Mouse (Mus musculus): ENCODE measurements around the gene Baz2b. TPM values are rescaled to one million over a fixed set of nuclear protein-coding genes. Genes with fewer than 3 reads are reported as not detected.

Gene Baz2b
- total RNA-seq, 2 experiments from 2014 or later, result 35.1 to 51.4 TPM

- no peak for DNase-seq
Observed at GRCm38 (mm10) chr2:60132269-60133042, 77.2 kb downstream of the Baz2b start.

- DNase-seq, result no peak
Observed at GRCm38 (mm10) chr2:60128631-60129030, 81.0 kb downstream of the Baz2b start.

- no peak for DNase-seq
Observed at GRCm38 (mm10) chr2:60126831-60127230, 82.8 kb downstream of the Baz2b start.

GRCm38 (mm10) chr2:60126292-60126691 lies 83.3 kb downstream of the Baz2b start:
- no peak for DNase-seq

GRCm38 (mm10) chr2:60125049-60126004 lies 84.3 kb downstream of the Baz2b start:
- DNase-seq, result peak; percentile 68

- peak; percentile 68 for DNase-seq
Observed at GRCm38 (mm10) chr2:60124648-60125048, 85.0 kb downstream of the Baz2b start.

GRCm38 (mm10) chr2:60123911-60124647 lies 85.6 kb downstream of the Baz2b start:
- DNase-seq, result no peak

- DNase-seq, result no peak
Observed at GRCm38 (mm10) chr2:60123061-60123874, 86.4 kb downstream of the Baz2b start.

GRCm38 (mm10) chr2:60122188-60122587 lies 87.5 kb downstream of the Baz2b start:
- DNase-seq, result no peak

- DNase-seq, result no peak
Observed at GRCm38 (mm10) chr2:60120681-60121080, 89.0 kb downstream of the Baz2b start.

- no peak for DNase-seq
Observed at GRCm38 (mm10) chr2:60118684-60119558, 90.7 kb downstream of the Baz2b start.

- no peak for DNase-seq
Observed at GRCm38 (mm10) chr2:60117867-60118266, 91.8 kb downstream of the Baz2b start.

- DNase-seq, result no peak
Observed at GRCm38 (mm10) chr2:60115891-60116554, 93.6 kb downstream of the Baz2b start.

GRCm38 (mm10) chr2:60114901-60115300 lies 94.7 kb downstream of the Baz2b start:
- no peak for DNase-seq

GRCm38 (mm10) chr2:60113661-60114560 lies 95.7 kb downstream of the Baz2b start:
- DNase-seq, result no peak

GRCm38 (mm10) chr2:60112116-60112515 lies 97.5 kb downstream of the Baz2b start:
- no peak for DNase-seq

GRCm38 (mm10) chr2:60109001-60109400 lies 100.6 kb downstream of the Baz2b start:
- DNase-seq, result no peak

GRCm38 (mm10) chr2:60096625-60097024 lies 113.0 kb downstream of the Baz2b start:
- DNase-seq, result no peak

- no peak for DNase-seq
Observed at GRCm38 (mm10) chr2:60090280-60090679, 119.4 kb downstream of the Baz2b start.
